Mouse (Mus musculus): ENCODE data around the gene B3gnt6. TPM values are rescaled to one million over a fixed set of nuclear protein-coding genes. Genes with fewer than 3 reads are reported as not detected.
A peak's percentile ranks its signal among the peaks of the same experiment; 100 is the strongest.

The B3gnt6 gene
- total and polyA plus RNA-seq, 2 experiments from 2014 or later: 1.3 to 2.0 TPM

DNA sequence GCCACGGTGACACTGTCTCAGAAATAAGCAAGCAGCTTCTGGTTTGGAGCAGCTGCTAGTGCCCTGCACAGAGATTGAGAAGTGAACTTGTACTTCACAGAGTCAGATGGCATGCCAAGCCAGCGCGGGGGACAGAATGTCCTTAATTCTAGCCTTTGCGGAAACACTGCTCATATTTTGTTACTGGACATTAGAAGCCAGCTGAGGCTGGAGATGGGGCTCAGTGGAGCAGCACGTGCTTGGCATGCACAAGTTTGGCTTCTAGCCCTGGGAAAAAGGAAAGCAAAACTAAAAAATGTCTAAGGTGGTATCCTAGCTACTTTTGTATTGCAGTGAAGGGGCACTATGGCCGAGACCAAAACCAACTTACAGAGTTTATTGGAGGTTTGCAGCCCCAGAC, 14.0 kb downstream of the B3gnt6 start:
- Histone ChIP-seq H3K4me2 (ENCODE audit: low read depth, low read length, poor library complexity, severe bottlenecking) (no peak overlapping the region), H3K27me3 (ENCODE audit: insufficient read depth, low read length) (peaks cover 6% of the 10 kb centered on the region; the same call in 1 of the 2 replicates), H3K9me3 (ENCODE audit: low read length) (no peaks in the 10 kb centered on the region), H3K36me3 (ENCODE audit: insufficient read depth, low read length) (no peaks in the 10 kb centered on the region), H3K4me3 (ENCODE audit: low read depth, low read length) (no peak overlapping the region), H3K27ac (ENCODE audit: low read depth, low read length) (peak overlapping the region; percentile 51; the same call in 1 of the 2 replicates), H3K9ac (replicated peaks; ENCODE audit: low read length, poor library complexity, severe bottlenecking) (no peak overlapping the region), H3K4me1 (ENCODE audit: insufficient read depth, low read length) (no peaks in the 10 kb centered on the region)
- TF ChIP-seq CTCF (IDR thresholded peaks at IDR 0.05): no peak
- DNase-seq (ENCODE audit: low spot score): peak; percentile 78
- WGBS: 69% methylated on average over 6 of the region's 6 CpGs
- peak; percentile 63; the same call in 1 of the 2 replicates for ATAC-seq (ENCODE audit: low FRiP score)

DNA sequence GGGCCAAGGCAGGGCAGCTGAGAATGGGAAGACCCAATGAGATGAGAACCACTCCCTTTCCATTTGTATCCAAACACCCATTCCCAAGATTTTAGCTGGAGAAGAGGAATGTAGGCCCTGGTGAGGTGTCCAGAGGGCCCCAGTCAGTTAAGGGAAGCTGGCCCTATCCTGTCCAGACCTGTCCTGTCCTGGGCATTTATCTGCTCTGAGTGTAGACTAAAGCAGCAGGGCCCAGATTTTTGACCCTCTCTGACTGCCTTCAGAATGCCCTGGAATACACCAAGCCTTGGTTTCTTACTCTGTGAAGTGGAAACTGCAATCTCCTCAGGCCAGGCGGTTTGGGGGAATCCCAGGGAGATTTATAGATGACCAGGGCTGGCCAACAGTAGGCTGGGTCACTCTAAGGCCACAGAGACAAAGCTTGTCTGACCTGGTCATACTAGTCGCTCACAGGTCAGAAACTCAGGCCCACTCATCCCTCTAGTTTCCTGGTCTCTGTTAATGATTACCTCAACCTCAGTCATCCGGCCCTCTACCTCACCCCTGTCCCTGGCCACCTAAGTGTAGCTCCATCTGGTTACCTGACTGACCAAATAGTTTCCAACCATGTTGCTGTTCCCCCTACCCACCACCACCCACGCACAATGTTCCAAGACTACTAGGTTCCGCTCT, 20.6 kb downstream of the B3gnt6 start:
- Histone ChIP-seq H3K4me3 (ENCODE audit: low read depth, low read length) (peak overlapping the region; percentile 68), H3K27ac (ENCODE audit: low read depth, low read length) (0 out of 2 replicates have a peak overlapping the region, but pooled peaks have one; percentile 4), H3K27me3 (ENCODE audit: insufficient read depth, low read length) (no peaks in the 10 kb centered on the region), H3K36me3 (ENCODE audit: insufficient read depth, low read length) (no peaks in the 10 kb centered on the region), H3K4me2 (ENCODE audit: low read depth, low read length, poor library complexity, severe bottlenecking) (peak overlapping the region; percentile 78), H3K4me1 (ENCODE audit: insufficient read depth, low read length) (peaks cover 8% of the 10 kb centered on the region), H3K9me3 (ENCODE audit: low read length) (no peaks in the 10 kb centered on the region), H3K9ac (replicated peaks; ENCODE audit: low read length, poor library complexity, severe bottlenecking) (peak overlapping the region; percentile 76)
- no peak for TF ChIP-seq CTCF (IDR thresholded peaks at IDR 0.05)
- ATAC-seq (ENCODE audit: low FRiP score): peak; percentile 57
- no peak for DNase-seq (ENCODE audit: low spot score)
- 94% methylated on average over 5 of the region's 5 CpGs for WGBS

DNA sequence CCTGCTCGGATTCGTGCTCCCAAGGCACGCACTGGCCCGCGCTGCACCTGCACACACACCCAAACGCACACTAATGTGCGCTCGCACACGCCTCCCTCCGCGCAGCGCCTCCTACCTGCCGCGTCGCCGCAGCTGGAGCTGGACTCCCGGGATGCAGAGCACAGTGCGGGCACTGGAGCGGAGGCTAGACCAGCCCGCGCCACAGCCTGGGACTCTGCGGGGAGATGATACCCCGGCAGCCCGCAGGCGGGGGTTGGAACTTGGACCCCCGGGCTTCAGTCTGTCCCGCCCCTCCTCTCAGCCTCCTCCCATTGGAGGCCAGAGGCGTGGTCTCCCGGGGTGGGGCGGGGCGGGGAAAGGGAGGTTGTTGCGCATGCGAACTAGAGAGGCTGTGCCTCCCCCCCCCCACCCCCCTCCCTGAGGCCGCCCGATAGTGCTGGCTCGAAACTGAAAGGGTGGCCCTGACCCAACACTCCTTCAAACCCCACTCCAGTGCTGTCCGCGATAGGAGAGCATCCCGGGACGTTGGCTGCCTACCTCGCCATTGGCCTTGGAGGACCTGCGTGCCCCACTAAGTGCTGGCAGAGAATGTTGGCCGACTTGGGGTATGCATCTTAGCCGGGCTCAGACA, 21.2 kb downstream of the B3gnt6 start, which contains the start of gene Capn5:
Capn5 (minus strand) TSS at position 346 of the 631 bp plus-strand sequence.
- DNase-seq (ENCODE audit: low spot score) (peak; percentile 76), ATAC-seq (ENCODE audit: low FRiP score) (peak; percentile 86)
- 1% methylated on average over 37 of the region's 44 CpGs for whole genome bisulfite sequencing
- no peaks in the 10 kb centered on the region for H3K27me3 ChIP-seq (ENCODE audit: insufficient read depth, low read length)
- TF ChIP-seq CTCF (IDR thresholded peaks at IDR 0.05): peak; percentile 79
- H3K9me3 ChIP-seq (ENCODE audit: low read length): no peaks in the 10 kb centered on the region
- peak within 1 kb of the TSS; percentile 78 for H3K4me2 ChIP-seq (ENCODE audit: low read depth, low read length, poor library complexity, severe bottlenecking)
- H3K4me3 ChIP-seq (ENCODE audit: low read depth, low read length): peak within 1 kb of the TSS; percentile 68
- H3K9ac ChIP-seq (replicated peaks; ENCODE audit: low read length, poor library complexity, severe bottlenecking): peak within 1 kb of the TSS; percentile 76
- H3K27ac ChIP-seq (ENCODE audit: low read depth, low read length): peak within 1 kb of the TSS; percentile 33
- peaks cover 8% of the 10 kb centered on the region for H3K4me1 ChIP-seq (ENCODE audit: insufficient read depth, low read length)
- H3K36me3 ChIP-seq (ENCODE audit: insufficient read depth, low read length): no peaks in the 10 kb centered on the region

DNA sequence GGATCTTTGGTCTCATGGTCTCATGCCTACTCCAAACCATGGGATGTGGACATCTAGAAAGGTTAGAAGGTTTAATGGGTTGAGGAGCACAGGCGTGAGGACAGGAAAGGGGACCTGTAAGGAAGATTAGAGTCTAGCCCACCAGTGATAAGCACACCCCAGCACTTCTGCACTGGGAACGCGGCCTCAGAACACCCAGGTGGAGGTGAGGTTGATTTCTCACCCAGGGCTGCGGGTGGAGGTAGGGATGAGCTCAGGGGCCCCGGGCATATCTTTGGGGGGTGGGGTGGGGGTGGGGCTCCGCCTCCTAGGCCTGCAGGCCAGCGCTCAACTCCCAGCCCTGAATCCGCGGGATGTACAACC, 21.7 kb downstream of the B3gnt6 start:
- peaks cover 8% of the 10 kb centered on the region for H3K4me1 ChIP-seq (ENCODE audit: insufficient read depth, low read length)
- H3K9ac ChIP-seq (replicated peaks; ENCODE audit: low read length, poor library complexity, severe bottlenecking): peak overlapping the region; percentile 76
- H3K4me2 ChIP-seq (ENCODE audit: low read depth, low read length, poor library complexity, severe bottlenecking): peak overlapping the region; percentile 78
- DNase-seq (ENCODE audit: low spot score) (no peak), ATAC-seq (ENCODE audit: low FRiP score) (no peak)
- no peaks in the 10 kb centered on the region for H3K27me3 ChIP-seq (ENCODE audit: insufficient read depth, low read length)
- peak overlapping the region; percentile 68 for H3K4me3 ChIP-seq (ENCODE audit: low read depth, low read length)
- no peak for TF ChIP-seq CTCF (IDR thresholded peaks at IDR 0.05)
- H3K9me3 ChIP-seq (ENCODE audit: low read length): no peaks in the 10 kb centered on the region
- 11% methylated on average over 8 of the region's 9 CpGs for WGBS
- H3K27ac ChIP-seq (ENCODE audit: low read depth, low read length): peak overlapping the region; percentile 33; the same call in 1 of the 2 replicates
- no peaks in the 10 kb centered on the region for H3K36me3 ChIP-seq (ENCODE audit: insufficient read depth, low read length)

DNA sequence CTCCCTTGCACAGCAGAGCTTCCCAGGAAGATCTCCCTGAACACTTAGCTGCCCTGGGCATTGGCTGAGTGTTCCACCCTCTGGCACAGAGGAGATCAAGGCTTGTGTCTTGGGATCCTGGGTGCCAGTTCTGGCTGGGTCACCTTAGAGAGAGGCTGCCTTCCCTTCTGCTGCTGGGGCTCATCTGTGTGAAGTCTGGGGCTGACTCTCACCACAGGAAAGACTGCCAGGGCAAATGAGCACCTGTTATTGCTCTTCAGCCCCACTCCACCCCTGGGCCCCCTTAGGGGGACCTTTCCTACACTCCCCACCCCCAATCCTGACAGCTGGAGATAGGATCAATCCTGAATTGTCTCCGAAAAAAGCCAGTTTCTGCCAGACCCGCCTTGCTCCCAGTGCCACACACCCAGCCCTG, 22.2 kb downstream of the B3gnt6 start:
- peak; percentile 4; the same call in 1 of the 2 replicates for ATAC-seq (ENCODE audit: low FRiP score)
- WGBS: 55% methylated on average over 2 of the region's 2 CpGs

More for the DNA sequence above, 22.2 kb downstream of the B3gnt6 start:
- peaks cover 8% of the 10 kb centered on the region for H3K4me1 ChIP-seq (ENCODE audit: insufficient read depth, low read length)
- H3K9ac ChIP-seq (replicated peaks; ENCODE audit: low read length, poor library complexity, severe bottlenecking): peak overlapping the region; percentile 76
- no peak for DNase-seq (ENCODE audit: low spot score)
- peak overlapping the region; percentile 68 for H3K4me3 ChIP-seq (ENCODE audit: low read depth, low read length)
- H3K9me3 ChIP-seq (ENCODE audit: low read length): no peaks in the 10 kb centered on the region
- no peaks in the 10 kb centered on the region for H3K36me3 ChIP-seq (ENCODE audit: insufficient read depth, low read length)
- no peak for TF ChIP-seq CTCF (IDR thresholded peaks at IDR 0.05)
- no peaks in the 10 kb centered on the region for H3K27me3 ChIP-seq (ENCODE audit: insufficient read depth, low read length)
- H3K27ac ChIP-seq (ENCODE audit: low read depth, low read length): no peak overlapping the region
- peak overlapping the region; percentile 78 for H3K4me2 ChIP-seq (ENCODE audit: low read depth, low read length, poor library complexity, severe bottlenecking)

Data from midbrain, postnatal 0 days (tissue).